Mouse (Mus musculus): ENCODE data around the gene Vmn1r160. TPM values are rescaled to one million over a fixed set of nuclear protein-coding genes. Genes with fewer than 3 reads are reported as not detected.
"Not testable (repeated sequence)": the region's sequence is repeated elsewhere in the genome, so short reads cannot be mapped to it uniquely, and the experiment has no call there.

Gene Vmn1r160
- total RNA-seq (2014; fragmentation: Nextera tagmentation) (not detected in 2 replicates), total RNA-seq (2017) (not detected in 2 replicates)

DNA sequence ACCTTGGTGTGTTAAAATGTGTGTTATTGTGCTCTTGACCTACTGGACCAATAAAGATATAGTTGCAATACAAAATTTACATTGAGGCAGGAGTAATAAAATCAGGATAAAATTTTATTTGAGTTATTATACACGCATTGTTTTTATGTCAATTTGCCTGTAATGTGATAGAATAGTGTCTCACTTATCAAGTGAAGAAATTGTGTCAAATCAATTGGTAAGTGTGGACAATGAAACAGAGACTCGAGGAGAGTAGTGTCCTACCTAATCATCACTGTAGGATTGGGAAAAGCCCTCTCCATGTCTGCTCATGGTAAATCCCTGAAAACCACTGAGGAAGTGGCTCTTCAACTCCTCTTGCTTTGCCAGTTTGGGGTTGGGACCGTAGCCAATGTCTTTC lies at the start of gene Vmn1r160:
TSS of gene Vmn1r160 (plus strand) at position 301 of the 400 bp plus-strand sequence.
- not testable (repeated sequence) for ATAC-seq (replicated peaks; ENCODE audit: poor library complexity, severe bottlenecking)

GRCm38 (mm10) chr7:22843505-22843904 lies 27.5 kb upstream of the Vmn1r160 start, which contains the start of gene Vmn1r159:
Vmn1r159 (minus strand) TSS chr7:22843605.
- not testable (repeated sequence) for ATAC-seq (replicated peaks; ENCODE audit: poor library complexity, severe bottlenecking)

Other genes with a start within 250 kb of the Vmn1r160 start
- not detected in 2 replicates for gene Vmn1r155, start 213.2 kb upstream of the Vmn1r160 start, total RNA-seq (2014; fragmentation: Nextera tagmentation)
- not detected in 2 replicates for gene Vmn1r155, start 213.2 kb upstream of the Vmn1r160 start, total RNA-seq (2017)
- gene Gm8693, start 178.9 kb upstream of the Vmn1r160 start, total RNA-seq (2014; fragmentation: Nextera tagmentation): not detected in 2 replicates
- gene Gm8693, start 178.9 kb upstream of the Vmn1r160 start, total RNA-seq (2017): not detected in 2 replicates
- not detected in 2 replicates for gene Gm4567, start 151.5 kb upstream of the Vmn1r160 start, total RNA-seq (2014; fragmentation: Nextera tagmentation)
- not detected in 2 replicates for gene Gm4567, start 151.5 kb upstream of the Vmn1r160 start, total RNA-seq (2017)
- not detected in 2 replicates for gene Vmn1r157, start 109.5 kb upstream of the Vmn1r160 start, total RNA-seq (2014; fragmentation: Nextera tagmentation)
- not detected in 2 replicates for gene Vmn1r157, start 109.5 kb upstream of the Vmn1r160 start, total RNA-seq (2017)
- gene Vmn1r158, start 80.4 kb upstream of the Vmn1r160 start, total RNA-seq (2014; fragmentation: Nextera tagmentation): not detected in 2 replicates
- not detected in 2 replicates for gene Vmn1r158, start 80.4 kb upstream of the Vmn1r160 start, total RNA-seq (2017)
- not detected in 2 replicates for gene Vmn1r159, start 27.6 kb upstream of the Vmn1r160 start, total RNA-seq (2014; fragmentation: Nextera tagmentation)
- gene Vmn1r159, start 27.6 kb upstream of the Vmn1r160 start, total RNA-seq (2017): not detected in 2 replicates
- not detected in 2 replicates for gene Gm4214, start 113.4 kb downstream of the Vmn1r160 start, total RNA-seq (2014; fragmentation: Nextera tagmentation)
- not detected in 2 replicates for gene Gm4214, start 113.4 kb downstream of the Vmn1r160 start, total RNA-seq (2017)
- gene Gm4216, start 148.7 kb downstream of the Vmn1r160 start, total RNA-seq (2014; fragmentation: Nextera tagmentation): not detected in 2 replicates
- gene Gm4216, start 148.7 kb downstream of the Vmn1r160 start, total RNA-seq (2017): not detected in 2 replicates
- not detected in 2 replicates for gene Vmn1r163, start 184.3 kb downstream of the Vmn1r160 start, total RNA-seq (2014; fragmentation: Nextera tagmentation)
- not detected in 2 replicates for gene Vmn1r163, start 184.3 kb downstream of the Vmn1r160 start, total RNA-seq (2017)
- not detected in 2 replicates for gene Gm8720, start 196.2 kb downstream of the Vmn1r160 start, total RNA-seq (2014; fragmentation: Nextera tagmentation)
- gene Gm8720, start 196.2 kb downstream of the Vmn1r160 start, total RNA-seq (2017): not detected in 2 replicates

Measured in granulocyte monocyte progenitor cell, adult 5-6 weeks (primary cell).